Mouse (Mus musculus) urinary bladder, postnatal 4 days (tissue): Measurements from ENCODE around the gene Olfr414.

Source experiments
- DNase-seq, 2 experiments: peaks; one replicate each; pipeline ENCODE4 v3.0.0; 2021 to 2022; ENCODE audit warnings: low spot score in 2 of 2

The Olfr414 gene

GRCm38 (mm10) chr1:174423764-174424163, at the start of gene Olfr414:
Olfr414 (plus strand) TSS chr1:174424064.
- DNase-seq = no peak

- DNase-seq = no peak
These were observed 33.1 kb upstream of the Olfr414 start, which contains the start of gene Olfr248 for GRCm38 (mm10) chr1:174390746-174391145. Olfr248 (plus strand) TSS chr1:174391046.

GRCm38 (mm10) chr1:174422959-174423358, 905 bp upstream of the Olfr414 start:
- DNase-seq = no peak

- no peak for DNase-seq
These were observed 2.5 kb downstream of the Olfr414 start for GRCm38 (mm10) chr1:174426180-174426986.

- no peak for DNase-seq
These were observed 3.5 kb downstream of the Olfr414 start for GRCm38 (mm10) chr1:174427402-174427801.

- DNase-seq = no peak
These were observed 4.5 kb downstream of the Olfr414 start for GRCm38 (mm10) chr1:174428407-174428806.

- no peak for DNase-seq
These were observed 10.3 kb downstream of the Olfr414 start for GRCm38 (mm10) chr1:174434121-174434520.

- DNase-seq = no peak
These were observed 17.9 kb downstream of the Olfr414 start, which contains the start of gene Olfr220 for GRCm38 (mm10) chr1:174441782-174442181. Olfr220 (plus strand) TSS chr1:174442082.

GRCm38 (mm10) chr1:174455100-174455499, 31.2 kb downstream of the Olfr414 start:
- no peak for DNase-seq

- DNase-seq = no peak
These were observed 41.5 kb downstream of the Olfr414 start for GRCm38 (mm10) chr1:174465385-174465784.

GRCm38 (mm10) chr1:174466240-174466639, 42.4 kb downstream of the Olfr414 start:
- DNase-seq = no peak

- DNase-seq = no peak
These were observed 45.9 kb downstream of the Olfr414 start for GRCm38 (mm10) chr1:174469736-174470135.

- no peak for DNase-seq
These were observed 58.7 kb downstream of the Olfr414 start for GRCm38 (mm10) chr1:174482567-174482966.
